Mouse (Mus musculus): Measurements from ENCODE around the gene Cdk10.

DNA sequence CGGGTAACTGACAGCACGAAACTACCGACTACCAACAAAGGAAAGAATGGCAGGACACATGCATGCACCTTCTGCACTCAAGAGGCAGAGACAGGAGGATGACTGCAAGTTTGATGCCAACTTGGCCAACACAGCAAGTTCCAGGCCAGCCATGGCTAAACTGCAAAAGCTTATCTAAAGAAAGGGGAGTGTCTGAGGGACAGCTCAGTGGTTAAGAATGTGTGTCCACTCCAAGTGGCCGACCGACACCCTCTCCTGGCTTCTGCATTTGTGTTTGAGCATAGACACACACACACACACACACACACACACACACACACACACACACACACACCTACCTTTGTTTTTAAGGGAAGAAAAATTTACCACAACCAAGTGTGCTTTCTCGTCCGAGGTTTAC is 53.8 kb downstream of the Cdk10 start:
- TF ChIP-seq POLR2A (IDR thresholded peaks at IDR 0.05; ENCODE audit: low read depth, low read length): no peak
- TF ChIP-seq CTCF (conservative IDR thresholded peaks at IDR 0.05 in 1 of 2, IDR thresholded peaks at IDR 0.05 in 1 of 2; ENCODE audit: low read depth in 2 of 2, low read length in 2 of 2): no peak
- no peak for TF ChIP-seq SIN3A (IDR thresholded peaks at IDR 0.05; ENCODE audit: low read length)
- TF ChIP-seq EP300 (IDR thresholded peaks at IDR 0.05; ENCODE audit: low read length): no peak
- TF ChIP-seq ZMIZ1 (IDR thresholded peaks at IDR 0.05; ENCODE audit: low read depth, low read length): no peak
- TF ChIP-seq USF2 (conservative IDR thresholded peaks at IDR 0.05; ENCODE audit: low read depth, low read length): no peak
- no peak for TF ChIP-seq MAFK (IDR thresholded peaks at IDR 0.05; ENCODE audit: insufficient replicate concordance, low read length)
- TF ChIP-seq ZKSCAN1 (IDR thresholded peaks at IDR 0.05; ENCODE audit: borderline replicate concordance, low read depth, low read length): no peak
- TF ChIP-seq BHLHE40 (IDR thresholded peaks at IDR 0.05; ENCODE audit: low read depth, low read length): no peak

All from CH12.LX (cell line).